Mouse (Mus musculus): ENCODE measurements around the gene Taar7b.

DNA sequence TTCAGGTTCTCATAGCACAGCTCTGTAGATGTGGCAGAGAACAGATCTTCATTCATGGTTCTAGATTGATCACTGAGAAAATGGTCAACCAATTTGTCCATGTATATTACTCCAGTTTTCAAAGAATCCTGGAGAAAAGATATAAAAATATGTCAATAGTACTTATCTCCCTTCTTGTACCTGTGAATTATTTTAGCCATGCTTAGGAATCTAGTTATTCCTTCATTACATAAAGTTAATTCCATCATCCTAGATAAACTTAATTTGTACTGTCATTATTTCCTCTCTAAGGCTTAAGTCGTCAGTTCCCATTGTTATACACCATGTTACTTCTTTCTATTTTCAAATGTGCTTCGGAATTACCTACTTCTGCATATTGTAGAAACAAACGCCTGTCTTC is 6.4 kb upstream of the Taar7b start, which contains the start of gene Taar7a:
- TF ChIP-seq CTCF (IDR thresholded peaks at IDR 0.05; ENCODE audit: insufficient read depth, low read depth, low read length): no peak
- no peak for TF ChIP-seq POLR2A (IDR thresholded peaks at IDR 0.05; ENCODE audit: insufficient read depth, low read depth, low read length)

Measured in olfactory bulb, adult 2 months (tissue).